Mouse (Mus musculus) G1E (cell line): Measurements from ENCODE around the gene Maml2. TPM values are rescaled to one million over a fixed set of nuclear protein-coding genes. Genes with fewer than 3 reads are reported as not detected.

ENCODE experiments used
- ATAC-seq: 2 replicates; pipeline ENCODE4 v1.8.0; 2016; ENCODE audit warnings: mild to moderate bottlenecking; ENCODE audit not compliant: insufficient number of reproducible peaks, poor library complexity, low FRiP score, severe bottlenecking; ENCODE audit errors: extremely low read depth
- DNase-seq: peaks from one replicate; pipeline ENCODE4 v3.0.0; 2012; ENCODE audit warnings: low spot score
- H3K27me3 ChIP-seq: 2 replicates; pipeline ENCODE4 v1.6.1; 2012; ENCODE audit warnings: mild to moderate bottlenecking, low read length, inconsistent platforms; ENCODE audit not compliant: insufficient read depth
- H3K36me3 ChIP-seq: replicated peaks from 2 replicates; pipeline ENCODE3; 2012; ENCODE audit warnings: mild to moderate bottlenecking, inconsistent platforms
- H3K4me1 ChIP-seq: 2 replicates; pipeline ENCODE4 v1.6.1; 2012; ENCODE audit warnings: low read depth, low read length, inconsistent platforms, mixed read lengths; ENCODE audit not compliant: insufficient read depth
- H3K4me3 ChIP-seq: 2 replicates; pipeline ENCODE4 v1.5.1; 2012; ENCODE audit warnings: low read depth, mild to moderate bottlenecking, inconsistent platforms, low read length, moderate library complexity, mixed read lengths
- H3K9me3 ChIP-seq: replicated peaks from 2 replicates; pipeline ENCODE4 v1.6.1; 2012; ENCODE audit warnings: inconsistent platforms
- CTCF ChIP-seq: IDR thresholded peaks from 2 replicates; pipeline ENCODE4 v1.5.1; 2012; ENCODE audit warnings: low read depth, low read length, inconsistent platforms, mixed read lengths
- GATA1 ChIP-seq: IDR thresholded peaks from 2 replicates; pipeline ENCODE4 v1.6.1; 2012; ENCODE audit warnings: borderline replicate concordance, low read length, inconsistent platforms, mixed read lengths
- GATA2 ChIP-seq: IDR thresholded peaks from 2 replicates; pipeline ENCODE4 v1.6.1; 2012; ENCODE audit warnings: low read depth, low read length, inconsistent platforms, borderline replicate concordance
- POLR2AphosphoS5 ChIP-seq: IDR thresholded peaks from 2 replicates; pipeline ENCODE4 v1.6.1; 2012; ENCODE audit warnings: low read depth, low read length, inconsistent platforms; ENCODE audit not compliant: insufficient replicate concordance
- TAL1 ChIP-seq: conservative IDR thresholded peaks from 2 replicates; pipeline ENCODE4 v1.6.1; 2012; ENCODE audit warnings: low read depth, low read length, inconsistent platforms, mixed read lengths
- polyA plus RNA-seq: library from polyadenylated mRNA; stranded (reverse); fragments of >175 nt; gene quantifications from 2 replicates; pipeline ENCODE4 v1.2.3, GENCODE M21; 2012
- total RNA-seq, 2 experiments: library from RNA; stranded (forward) in 1 of 2; stranded (reverse) in 1 of 2; fragments of 200-1000 nt in 1 of 2; fragments of >200 nt in 1 of 2; fragmentation: Nextera tagmentation in 1 of 2; gene quantifications; 2 replicates each; pipeline ENCODE4 v1.2.3; 2014 to 2017

Maml2 gene
- total and polyA plus RNA-seq, 3 experiments: 0.25 to 5.4 (median 1.3) TPM

DNA sequence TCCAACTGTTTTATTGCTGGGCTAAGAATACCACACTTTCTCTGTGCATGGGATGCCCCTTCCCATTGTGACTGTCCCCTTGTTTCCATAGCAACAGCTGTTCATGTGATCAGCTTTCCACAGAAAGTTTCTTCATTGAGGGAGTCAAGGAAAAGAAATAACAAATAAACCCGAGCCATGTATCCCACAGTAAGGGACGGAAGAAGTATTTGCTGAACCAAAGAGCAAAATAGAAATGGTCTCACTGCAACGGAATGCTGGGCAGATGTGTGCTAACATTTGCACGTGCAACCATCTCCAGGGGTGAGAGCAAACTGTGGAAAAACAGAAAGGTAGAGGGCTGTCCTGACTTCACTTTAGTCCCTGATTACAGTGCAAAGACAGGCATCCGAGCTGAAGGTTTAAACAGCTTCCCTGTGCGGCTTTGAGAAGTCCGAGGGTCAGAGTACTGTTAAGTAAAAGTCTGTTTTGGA is 156.9 kb downstream of the Maml2 start:
- no peak for TF ChIP-seq GATA1
- TF ChIP-seq GATA2: no peak
- TF ChIP-seq CTCF: no peak
- no peak for TF ChIP-seq POLR2AphosphoS5
- TF ChIP-seq TAL1: no peak

DNA sequence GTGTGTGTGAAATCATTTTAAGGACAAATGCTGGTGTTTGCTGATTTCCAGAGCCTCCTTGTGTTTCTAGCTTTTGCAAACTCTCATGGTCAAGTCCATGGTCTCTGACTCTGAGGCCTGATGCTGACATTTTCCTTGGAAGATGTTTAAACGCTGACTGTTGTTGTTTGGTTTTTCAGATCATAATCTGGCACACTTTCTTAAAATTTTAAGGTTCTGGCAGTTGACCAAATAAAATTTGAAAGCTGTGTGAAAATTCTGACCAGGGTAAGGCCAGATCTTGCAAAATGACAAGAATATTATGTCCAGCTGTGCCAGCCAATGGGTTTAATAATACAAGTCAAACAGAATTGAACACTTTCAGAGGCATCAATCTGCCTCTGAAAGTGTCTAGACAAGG is 157.5 kb downstream of the Maml2 start:
- DNase-seq (no peak), ATAC-seq (no peak)
- TF ChIP-seq GATA2: no peak
- TF ChIP-seq POLR2AphosphoS5: no peak
- TF ChIP-seq CTCF: no peak
- TF ChIP-seq GATA1: no peak
- TF ChIP-seq TAL1: no peak
- no peaks in the 10 kb centered on the region; the same call in 1 of the 2 replicates for H3K4me1 ChIP-seq
- H3K4me3 ChIP-seq: no peak overlapping the region
- H3K27me3 ChIP-seq: 0 out of 2 replicates have a peak, but pooled peaks cover 3% of the 10 kb centered on the region
- no peaks in the 10 kb centered on the region for H3K9me3 ChIP-seq
- H3K36me3 ChIP-seq: no peaks in the 10 kb centered on the region

More for the DNA sequence above, 156.9 kb downstream of the Maml2 start:
- Histone ChIP-seq H3K4me3 (no peak overlapping the region), H3K36me3 (no peaks in the 10 kb centered on the region), H3K27me3 (0 out of 2 replicates have a peak, but pooled peaks cover 3% of the 10 kb centered on the region), H3K9me3 (no peaks in the 10 kb centered on the region), H3K4me1 (no peaks in the 10 kb centered on the region; the same call in 1 of the 2 replicates)
- no peak for ATAC-seq
- no peak for DNase-seq

- H3K4me1 ChIP-seq: no peaks in the 10 kb centered on the region
- no peaks in the 10 kb centered on the region for H3K9me3 ChIP-seq
- TF ChIP-seq POLR2AphosphoS5: no peak
- DNase-seq (no peak), ATAC-seq (no peak)
- H3K27me3 ChIP-seq: 0 out of 2 replicates have a peak, but pooled peaks cover 3% of the 10 kb centered on the region
- no peak overlapping the region for H3K4me3 ChIP-seq
- H3K36me3 ChIP-seq: no peaks in the 10 kb centered on the region
Measured at GRCm38 (mm10) chr9:13457774-13458173, 160.0 kb downstream of the Maml2 start.

DNA sequence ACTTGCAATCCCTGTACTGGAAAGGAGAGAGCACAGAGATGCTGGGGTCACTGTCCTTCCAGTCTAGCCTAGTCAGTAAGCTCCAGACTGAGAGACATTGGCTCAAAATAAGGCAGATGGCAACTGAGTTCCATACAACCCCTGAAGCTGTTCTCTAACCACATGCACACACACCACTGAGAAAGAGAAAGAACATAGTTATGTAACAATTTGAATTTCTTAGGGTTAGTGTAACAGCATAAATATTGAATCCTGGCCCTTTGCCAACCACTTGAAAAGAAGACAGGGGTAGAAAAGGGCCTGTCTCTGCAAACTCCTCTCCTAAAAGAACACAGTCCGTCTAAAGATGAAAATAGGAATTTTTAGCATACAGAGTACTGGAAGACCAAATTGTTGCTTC is 161.6 kb downstream of the Maml2 start:
- no peak for TF ChIP-seq TAL1
- no peaks in the 10 kb centered on the region for H3K4me1 ChIP-seq
- no peaks in the 10 kb centered on the region for H3K36me3 ChIP-seq
- DNase-seq: no peak
- no peak overlapping the region for H3K4me3 ChIP-seq
- H3K9me3 ChIP-seq: no peaks in the 10 kb centered on the region
- H3K27me3 ChIP-seq: 0 out of 2 replicates have a peak, but pooled peaks cover 3% of the 10 kb centered on the region
- no peak for ATAC-seq

GRCm38 (mm10) chr9:13460012-13460411 is 162.3 kb downstream of the Maml2 start:
- Histone ChIP-seq H3K4me3 (no peak overlapping the region), H3K4me1 (no peaks in the 10 kb centered on the region), H3K9me3 (no peaks in the 10 kb centered on the region), H3K27me3 (0 out of 2 replicates have a peak, but pooled peaks cover 3% of the 10 kb centered on the region), H3K36me3 (no peaks in the 10 kb centered on the region)
- DNase-seq: no peak
- no peak for TF ChIP-seq CTCF
- TF ChIP-seq TAL1: no peak
- no peak for TF ChIP-seq POLR2AphosphoS5
- no peak for ATAC-seq

GRCm38 (mm10) chr9:13460926-13461325 is 163.2 kb downstream of the Maml2 start:
- no peaks in the 10 kb centered on the region for H3K9me3 ChIP-seq
- no peak for ATAC-seq

More at GRCm38 (mm10) chr9:13460926-13461325, 163.2 kb downstream of the Maml2 start:
- Histone ChIP-seq H3K4me3 (no peak overlapping the region), H3K4me1 (no peaks in the 10 kb centered on the region), H3K27me3 (0 out of 2 replicates have a peak, but pooled peaks cover 3% of the 10 kb centered on the region), H3K36me3 (no peaks in the 10 kb centered on the region)
- no peak for DNase-seq
- TF ChIP-seq GATA1: no peak
- TF ChIP-seq POLR2AphosphoS5: no peak
- TF ChIP-seq CTCF: no peak
- no peak for TF ChIP-seq TAL1
- TF ChIP-seq GATA2: no peak
